ENCODE assay signal across 11 mouse cellular contexts in the genomic region with DNA sequence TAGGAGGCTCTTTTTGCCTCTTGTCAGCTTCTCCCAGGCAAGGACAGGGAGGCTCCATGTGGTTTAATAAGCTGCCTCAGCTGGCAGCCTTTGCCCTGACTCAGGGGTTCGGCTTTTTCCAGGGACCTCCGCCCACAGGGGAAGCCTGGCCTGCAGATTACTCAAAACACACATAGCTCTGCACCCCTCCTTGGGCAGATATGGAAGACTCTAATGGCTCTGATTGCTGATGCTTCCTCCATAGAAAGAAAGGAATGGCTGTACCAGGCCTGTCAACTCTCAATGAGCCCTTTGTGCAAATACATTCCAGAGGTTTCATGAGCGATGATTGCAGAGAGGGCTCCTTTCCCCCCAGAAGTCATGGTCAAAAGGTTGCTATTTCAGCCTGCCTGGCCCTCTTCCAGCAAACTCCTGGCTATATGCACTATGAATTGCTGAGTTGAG.
DNase-seq lines count a peak whose midpoint lies in the region; ATAC-seq and TF ChIP-seq lines count a peak whose summit lies in the region.
"Had no signal": no experiment of that assay in that cellular context is flagged by ENCODE, and none has a peak within 500 bp of the region (broad histone marks: within the 10 kb centered on the region; RNA-seq: fewer than 3 reads in every experiment).

No protein-coding gene starts in this region.

- 0 out of 2 replicates have a peak, but pooled peaks cover 3% of the 10 kb centered on the region for H3K9me3 ChIP-seq in forebrain, embryonic 14.5 days (replicated peaks; ENCODE audit: control insufficient read depth, low read length)
- H3K9me3 ChIP-seq in forebrain, embryonic 12.5 days, result no peaks in the 10 kb centered on the region
- no peaks in the 10 kb centered on the region for H3K9me3 ChIP-seq in hindbrain, postnatal 0 days (ENCODE audit: low read length)
- H3K9me3 ChIP-seq: midbrain, embryonic 12.5 days had no signal

- H3K4me1 ChIP-seq in forebrain, embryonic 14.5 days (ENCODE audit: control insufficient read depth, insufficient read depth, low read length), result no peaks in the 10 kb centered on the region
- peaks cover 7% of the 10 kb centered on the region for H3K4me1 ChIP-seq in forebrain, embryonic 12.5 days
- no peaks in the 10 kb centered on the region for H3K4me1 ChIP-seq in hindbrain, postnatal 0 days (ENCODE audit: insufficient read depth, low read length)

- peak; percentile 11 for DNase-seq in forebrain, embryonic 14.5 days (ENCODE audit: low spot score)
- peak; percentile 87 for DNase-seq in 3T3-L1 (ENCODE audit: low read depth, low spot score)
- peak; percentile 21 for DNase-seq in forelimb bud, embryonic 11.5 days (ENCODE audit: low read depth, low spot score)
- peak; percentile 3 for DNase-seq in hindbrain, postnatal 0 days (ENCODE audit: low spot score)
- DNase-seq in frontal cortex, adult 2 months (ENCODE audit: extremely low spot score in 1 of 2, low spot score in 1 of 2), result no peak
- no peak for DNase-seq in left cerebral cortex, adult 11 months (ENCODE audit: low spot score)
- no peak for DNase-seq in layer of hippocampus, adult 9-10 months (ENCODE audit: low spot score)
- DNase-seq: thymus, postnatal 25 days had no signal

- H3K4me3 ChIP-seq in forebrain, embryonic 14.5 days (ENCODE audit: low read depth, low read length), result no peak overlapping the region
- H3K4me3 ChIP-seq in forebrain, embryonic 12.5 days (replicated peaks), result no peak overlapping the region
- H3K4me3 ChIP-seq in hindbrain, postnatal 0 days (ENCODE audit: low read length), result no peak overlapping the region
- H3K4me3 ChIP-seq: midbrain, embryonic 12.5 days had no signal

- 23% methylated on average over 3 of the region's 3 CpGs for WGBS in forebrain, embryonic 14.5 days
- 30% methylated on average over 3 of the region's 3 CpGs for WGBS in forebrain, embryonic 12.5 days
- 23% methylated on average over 3 of the region's 3 CpGs for WGBS in hindbrain, postnatal 0 days

- no peak for ATAC-seq in forebrain, embryonic 14.5 days
- ATAC-seq in forebrain, embryonic 12.5 days (ENCODE audit: low FRiP score), result no peak
- no peak for ATAC-seq in hindbrain, postnatal 0 days
- ATAC-seq: inflammation-experienced regulatory T-cells, adult 6 months had no signal

- no peak overlapping the region for H3K9ac ChIP-seq in forebrain, embryonic 14.5 days (ENCODE audit: low read length)
- H3K9ac ChIP-seq in forebrain, embryonic 12.5 days, result no peak overlapping the region
- no peak overlapping the region for H3K9ac ChIP-seq in hindbrain, postnatal 0 days (replicated peaks; ENCODE audit: low read length)
- H3K9ac ChIP-seq: midbrain, embryonic 12.5 days had no signal

- no peak for TF ChIP-seq CTCF in hindbrain, postnatal 0 days (IDR thresholded peaks at IDR 0.05; ENCODE audit: low read depth)

- no peaks in the 10 kb centered on the region for H3K27me3 ChIP-seq in forebrain, embryonic 14.5 days (replicated peaks; ENCODE audit: control insufficient read depth, insufficient read depth, low read length)
- H3K27me3 ChIP-seq in forebrain, embryonic 12.5 days, result no peaks in the 10 kb centered on the region
- no peaks in the 10 kb centered on the region for H3K27me3 ChIP-seq in hindbrain, postnatal 0 days (ENCODE audit: insufficient read depth, low read length)
- H3K27me3 ChIP-seq: midbrain, embryonic 12.5 days had no signal

- H3K27ac ChIP-seq in forebrain, embryonic 14.5 days (ENCODE audit: low read depth, low read length), result no peak overlapping the region
- H3K27ac ChIP-seq in forebrain, embryonic 12.5 days, result no peak overlapping the region
- peak overlapping the region; percentile 33; the same call in 1 of the 2 replicates for H3K27ac ChIP-seq in hindbrain, postnatal 0 days
- H3K27ac ChIP-seq: midbrain, embryonic 12.5 days had no signal

- no peaks in the 10 kb centered on the region for H3K36me3 ChIP-seq in forebrain, embryonic 14.5 days (ENCODE audit: control insufficient read depth, insufficient read depth, low read length)
- H3K36me3 ChIP-seq in forebrain, embryonic 12.5 days (replicated peaks), result no peaks in the 10 kb centered on the region
- H3K36me3 ChIP-seq in hindbrain, postnatal 0 days (ENCODE audit: insufficient read depth, low read length), result no peaks in the 10 kb centered on the region
- H3K36me3 ChIP-seq: midbrain, embryonic 12.5 days had no signal

- no peak overlapping the region for H3K4me2 ChIP-seq in forebrain, embryonic 14.5 days (ENCODE audit: low read length)
- H3K4me2 ChIP-seq in forebrain, embryonic 12.5 days, result no peak overlapping the region
- no peak overlapping the region for H3K4me2 ChIP-seq in hindbrain, postnatal 0 days (ENCODE audit: low read depth, low read length)
- H3K4me2 ChIP-seq: midbrain, embryonic 12.5 days had no signal

Comparison
In these comparisons a context has a peak if more than half of its experiments do, and no peak if none do; other contexts are left out.
1. DNase-seq: peak in forebrain, embryonic 14.5 days (single experiment), 3T3-L1 (single experiment), forelimb bud, embryonic 11.5 days (single experiment) and hindbrain, postnatal 0 days (single experiment); none in frontal cortex, adult 2 months (0 of 2), left cerebral cortex, adult 11 months (single experiment) and layer of hippocampus, adult 9-10 months (single experiment).